Mouse (Mus musculus) embryonic facial prominence, embryonic 14.5 days (tissue): ENCODE data around the gene Acbd4. TPM values are rescaled to one million over a fixed set of nuclear protein-coding genes. Genes with fewer than 3 reads are reported as not detected.

Experiments used
- ATAC-seq: fragments of 200-750 bp; cut with Nextera tagmentation; 2 replicates; pipeline ENCODE4 v1.8.0; 2017; ENCODE audit warnings: low read depth, moderate number of reproducible peaks, moderate TSS enrichment
- DNase-seq: peaks from one replicate; pipeline ENCODE4 v3.0.0-alpha.2; 2015; ENCODE audit warnings: low spot score
- H3K27ac ChIP-seq: fragments of 300-500 bp; sonication (generic); replicated peaks from 2 replicates; pipeline ENCODE4 v1.5.1; 2014; ENCODE audit warnings: low read depth, mild to moderate bottlenecking, low read length, moderate library complexity
- H3K27me3 ChIP-seq: fragments of 300-500 bp; sonication (generic); replicated peaks from 2 replicates; pipeline ENCODE4 v1.6.1; 2014; ENCODE audit warnings: low read length; ENCODE audit not compliant: control insufficient read depth, insufficient read depth
- H3K36me3 ChIP-seq: fragments of 300-500 bp; sonication (generic); 2 replicates; pipeline ENCODE4 v1.6.1; 2014; ENCODE audit warnings: low read length, mixed read lengths; ENCODE audit not compliant: control insufficient read depth, insufficient read depth
- H3K4me1 ChIP-seq: fragments of 300-500 bp; sonication (generic); 2 replicates; pipeline ENCODE4 v1.6.1; 2014; ENCODE audit warnings: antibody characterized with exemption, low read length; ENCODE audit not compliant: control insufficient read depth, insufficient read depth
- H3K4me2 ChIP-seq: fragments of 300-500 bp; sonication (generic); 2 replicates; pipeline ENCODE4 v1.6.1; 2014; ENCODE audit warnings: low read depth, mild to moderate bottlenecking, low read length, moderate library complexity, mixed read lengths
- H3K4me3 ChIP-seq: fragments of 300-500 bp; sonication (generic); 2 replicates; pipeline ENCODE4 v1.5.1; 2014; ENCODE audit warnings: low read depth, mild to moderate bottlenecking, low read length
- H3K9ac ChIP-seq: fragments of 300-500 bp; sonication (generic); 2 replicates; pipeline ENCODE4 v1.6.1; 2014; ENCODE audit warnings: low read depth, mild to moderate bottlenecking, low read length, moderate library complexity, mixed read lengths
- H3K9me3 ChIP-seq: fragments of 300-500 bp; sonication (generic); 2 replicates; pipeline ENCODE4 v1.6.1; 2016; ENCODE audit warnings: low read length; ENCODE audit not compliant: control insufficient read depth
- WGBS: fragments of 180-500 bp; shearing (Covaris S2); extraction: QIAGEN DNeasy Blood & Tissue Kit; methylation state at CpG from one replicate; pipeline ENCODE4 v1.1.7; 2014; 5-methylcytosine and 5-hydroxymethylcytosine counted together
- polyA plus RNA-seq: library from polyadenylated mRNA; unstranded; fragments of >200 nt; fragmentation: Nextera tagmentation; extraction: Ambion mirVana; gene quantifications from 2 replicates; pipeline ENCODE4 v1.2.1, GENCODE M21; 2014

The Acbd4 gene
- polyA plus RNA-seq, 1 experiment from 2014 or later: 15.0 TPM

GRCm38 (mm10) chr11:103076010-103076409 lies 25.5 kb upstream of the Acbd4 start:
- Histone ChIP-seq H3K4me3 (no peak overlapping the region), H3K36me3 (0 out of 2 replicates have a peak, but pooled peaks cover 6% of the 10 kb centered on the region), H3K27me3 (peaks cover 16% of the 10 kb centered on the region), H3K9me3 (no peaks in the 10 kb centered on the region), H3K27ac (no peak overlapping the region), H3K4me1 (peaks cover 8% of the 10 kb centered on the region), H3K4me2 (no peak overlapping the region), H3K9ac (no peak overlapping the region)
- DNase-seq: no peak
- 91% methylated on average over 7 of the region's 7 CpGs for WGBS
- no peak for ATAC-seq

GRCm38 (mm10) chr11:103076581-103076980 lies 24.9 kb upstream of the Acbd4 start:
- WGBS: 60% methylated on average over 8 of the region's 8 CpGs
- Histone ChIP-seq H3K9ac (no peak overlapping the region), H3K4me3 (no peak overlapping the region), H3K36me3 (0 out of 2 replicates have a peak, but pooled peaks cover 5% of the 10 kb centered on the region), H3K27ac (no peak overlapping the region), H3K9me3 (no peaks in the 10 kb centered on the region), H3K4me2 (no peak overlapping the region), H3K27me3 (peaks cover 21% of the 10 kb centered on the region), H3K4me1 (peaks cover 8% of the 10 kb centered on the region)
- ATAC-seq: no peak
- no peak for DNase-seq

GRCm38 (mm10) chr11:103078131-103078530 lies 23.4 kb upstream of the Acbd4 start:
- H3K4me2 ChIP-seq: no peak overlapping the region
- H3K4me1 ChIP-seq: peaks cover 8% of the 10 kb centered on the region
- no peaks in the 10 kb centered on the region for H3K36me3 ChIP-seq
- no peak overlapping the region for H3K4me3 ChIP-seq
- 81% methylated on average over 11 of the region's 11 CpGs for WGBS
- ATAC-seq (no peak), DNase-seq (no peak)
- H3K9me3 ChIP-seq: no peaks in the 10 kb centered on the region
- H3K27me3 ChIP-seq: peaks cover 31% of the 10 kb centered on the region
- no peak overlapping the region for H3K27ac ChIP-seq
- H3K9ac ChIP-seq: no peak overlapping the region

- Histone ChIP-seq H3K27ac (no peak overlapping the region), H3K36me3 (no peaks in the 10 kb centered on the region), H3K9me3 (no peaks in the 10 kb centered on the region), H3K27me3 (peaks cover 31% of the 10 kb centered on the region), H3K4me3 (peak overlapping the region; percentile 29), H3K9ac (peak overlapping the region; percentile 40; the same call in 1 of the 2 replicates), H3K4me2 (peak overlapping the region; percentile 54), H3K4me1 (peaks cover 8% of the 10 kb centered on the region)
- 5% methylated on average over 32 of the region's 43 CpGs for WGBS
- ATAC-seq (peak; percentile 70), DNase-seq (peak; percentile 45)
Observed at GRCm38 (mm10) chr11:103080323-103081091, 21.0 kb upstream of the Acbd4 start.

GRCm38 (mm10) chr11:103081631-103082030 lies 19.9 kb upstream of the Acbd4 start:
- Histone ChIP-seq H3K36me3 (no peaks in the 10 kb centered on the region), H3K4me3 (no peak overlapping the region), H3K4me2 (no peak overlapping the region), H3K9me3 (no peaks in the 10 kb centered on the region), H3K27ac (no peak overlapping the region), H3K27me3 (peaks cover 31% of the 10 kb centered on the region), H3K4me1 (peaks cover 8% of the 10 kb centered on the region), H3K9ac (no peak overlapping the region)
- ATAC-seq (no peak), DNase-seq (no peak)
- WGBS: 55% methylated on average over 6 of the region's 6 CpGs

- no peak for DNase-seq
Observed at GRCm38 (mm10) chr11:103093306-103093705, 8.2 kb upstream of the Acbd4 start.

GRCm38 (mm10) chr11:103093862-103094833 lies 7.3 kb upstream of the Acbd4 start:
- Histone ChIP-seq H3K9ac (no peak overlapping the region), H3K36me3 (no peaks in the 10 kb centered on the region), H3K9me3 (no peaks in the 10 kb centered on the region), H3K4me3 (no peak overlapping the region), H3K4me2 (no peak overlapping the region), H3K27me3 (no peaks in the 10 kb centered on the region), H3K4me1 (peaks cover 7% of the 10 kb centered on the region), H3K27ac (no peak overlapping the region)
- ATAC-seq: no peak
- DNase-seq: no peak
- WGBS: 67% methylated on average over 20 of the region's 20 CpGs

More at GRCm38 (mm10) chr11:103093306-103093705, 8.2 kb upstream of the Acbd4 start:
- 86% methylated on average over 7 of the region's 7 CpGs for WGBS
- no peaks in the 10 kb centered on the region for H3K27me3 ChIP-seq
- H3K27ac ChIP-seq: no peak overlapping the region
- no peak for ATAC-seq
- H3K9ac ChIP-seq: no peak overlapping the region
- no peaks in the 10 kb centered on the region for H3K36me3 ChIP-seq
- H3K4me1 ChIP-seq: peaks cover 7% of the 10 kb centered on the region
- H3K4me3 ChIP-seq: no peak overlapping the region
- H3K4me2 ChIP-seq: no peak overlapping the region
- no peaks in the 10 kb centered on the region for H3K9me3 ChIP-seq

GRCm38 (mm10) chr11:103095107-103095670 lies 6.3 kb upstream of the Acbd4 start:
- Histone ChIP-seq H3K9me3 (no peaks in the 10 kb centered on the region), H3K4me2 (no peak overlapping the region), H3K27ac (no peak overlapping the region), H3K9ac (no peak overlapping the region), H3K4me3 (no peak overlapping the region), H3K27me3 (peaks cover 5% of the 10 kb centered on the region), H3K36me3 (no peaks in the 10 kb centered on the region), H3K4me1 (peaks cover 7% of the 10 kb centered on the region)
- DNase-seq (no peak), ATAC-seq (no peak)
- 73% methylated on average over 9 of the region's 9 CpGs for WGBS
